Mouse (Mus musculus) heart, adult 9 months (tissue): ENCODE data around the gene Cybrd1.

Experiments used
- DNase-seq, 2 experiments: peaks; one replicate each; pipeline ENCODE4 v3.0.0; 2022; ENCODE audit warnings: low spot score in 2 of 2

The Cybrd1 gene

DNA sequence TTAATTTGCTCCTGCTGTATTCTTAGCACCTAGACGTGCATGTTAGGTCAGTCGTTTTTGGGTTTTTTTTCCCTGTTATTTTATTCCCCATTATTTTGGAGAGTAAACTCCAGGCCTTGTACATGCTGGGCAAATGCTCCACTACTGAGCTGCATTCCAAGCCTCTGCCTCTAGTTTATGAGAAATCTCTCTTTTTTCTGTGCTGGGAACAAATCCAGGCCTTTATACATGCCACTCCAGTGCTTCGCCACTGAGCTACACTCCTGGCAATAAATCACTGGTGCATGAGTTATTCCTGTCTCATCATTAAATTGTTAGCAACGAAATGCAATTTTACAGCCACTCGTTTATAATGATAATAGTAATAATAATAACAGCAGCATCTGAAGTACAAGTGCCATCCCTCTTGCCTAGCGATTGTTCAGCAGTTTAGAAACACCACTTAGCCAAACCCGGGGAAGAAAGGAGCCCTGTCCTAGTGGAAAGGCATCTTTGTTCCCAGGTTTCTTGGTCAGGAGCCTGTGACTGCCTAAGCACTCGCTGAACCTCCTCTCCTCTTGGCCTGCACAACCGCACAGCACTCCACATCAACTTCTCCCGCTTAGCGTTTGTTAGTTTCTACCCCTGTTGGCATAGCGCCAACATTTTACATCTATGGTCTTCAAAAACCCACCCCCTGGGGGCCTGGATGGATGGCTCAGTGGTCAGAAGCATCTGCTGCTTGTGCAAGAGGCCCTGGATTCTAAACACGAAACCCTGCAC, 4.7 kb downstream of the Cybrd1 start:
- DNase-seq: no peak

DNA sequence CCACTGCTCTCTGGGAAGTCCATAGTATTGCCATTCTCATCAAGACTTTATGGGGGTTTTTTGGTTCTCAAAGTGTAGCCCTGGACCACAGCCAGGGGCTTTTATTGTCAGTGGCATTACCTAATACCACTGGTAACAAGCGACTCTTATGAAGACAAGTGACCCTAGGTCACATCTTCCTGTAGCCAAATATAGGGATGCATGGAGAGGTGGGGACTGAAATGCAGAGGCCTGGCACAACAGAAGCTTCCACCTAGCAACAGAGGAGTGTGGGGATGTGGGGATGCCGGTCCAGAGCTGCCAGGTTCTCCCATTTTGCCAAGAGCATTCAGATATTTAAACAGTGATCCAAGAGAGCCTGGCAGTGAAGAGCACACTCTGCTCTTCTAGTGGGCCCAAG, 5.9 kb downstream of the Cybrd1 start:
- no peak for DNase-seq

DNA sequence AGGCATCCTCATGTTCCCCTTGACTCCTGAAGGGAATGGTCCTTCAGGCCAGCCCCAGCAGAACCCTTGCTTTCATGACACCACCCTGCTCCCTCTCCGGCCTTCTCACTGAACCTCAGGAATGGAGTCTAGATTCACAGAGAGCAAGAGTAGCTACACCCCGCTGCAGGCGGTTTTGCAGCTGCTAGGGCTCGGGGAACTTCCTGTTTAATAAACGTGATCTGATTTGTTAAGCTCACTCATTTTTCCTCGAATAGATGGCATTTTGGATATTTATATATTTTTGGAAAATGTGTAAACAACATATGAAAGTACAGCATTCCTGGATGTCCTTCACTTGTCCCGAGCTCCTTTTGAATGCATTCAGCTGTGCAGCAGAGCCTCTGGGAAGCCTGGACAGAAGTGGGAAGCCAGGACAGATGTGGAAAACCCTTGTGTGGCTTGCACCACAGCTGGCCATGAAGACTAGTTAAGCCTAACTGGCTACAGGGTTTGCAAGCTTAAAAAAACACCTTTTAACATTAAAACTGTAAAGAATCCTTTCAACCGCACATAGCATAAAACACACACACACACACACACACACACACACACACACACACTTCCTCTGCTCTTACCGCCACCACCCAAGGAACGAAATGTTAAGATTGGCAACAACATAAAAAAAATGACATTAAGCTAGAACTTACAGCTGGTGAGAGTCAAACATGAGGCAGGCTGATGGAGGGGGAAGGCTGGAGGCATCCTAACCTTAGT, 10.2 kb downstream of the Cybrd1 start:
- DNase-seq: no peak

DNA sequence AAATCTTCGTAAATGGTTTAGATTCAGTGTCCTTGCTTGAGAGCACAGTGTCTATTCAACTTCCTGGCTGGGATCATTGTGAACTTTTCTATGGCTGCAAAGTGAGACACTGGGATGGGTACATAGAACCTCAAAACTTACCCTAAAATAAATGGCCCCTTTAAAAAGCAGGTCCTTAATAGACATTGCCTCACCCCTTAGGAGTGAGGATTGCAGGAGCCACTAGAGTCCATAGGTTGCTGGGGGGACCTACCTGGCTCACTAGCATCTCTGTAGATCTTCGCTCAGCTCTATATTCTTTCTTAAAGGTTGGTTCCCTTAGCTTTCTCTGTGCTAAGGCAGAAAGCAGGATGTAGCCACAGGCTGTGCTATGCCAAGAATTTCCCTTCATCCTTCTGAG, 12.6 kb downstream of the Cybrd1 start:
- DNase-seq: no peak

DNA sequence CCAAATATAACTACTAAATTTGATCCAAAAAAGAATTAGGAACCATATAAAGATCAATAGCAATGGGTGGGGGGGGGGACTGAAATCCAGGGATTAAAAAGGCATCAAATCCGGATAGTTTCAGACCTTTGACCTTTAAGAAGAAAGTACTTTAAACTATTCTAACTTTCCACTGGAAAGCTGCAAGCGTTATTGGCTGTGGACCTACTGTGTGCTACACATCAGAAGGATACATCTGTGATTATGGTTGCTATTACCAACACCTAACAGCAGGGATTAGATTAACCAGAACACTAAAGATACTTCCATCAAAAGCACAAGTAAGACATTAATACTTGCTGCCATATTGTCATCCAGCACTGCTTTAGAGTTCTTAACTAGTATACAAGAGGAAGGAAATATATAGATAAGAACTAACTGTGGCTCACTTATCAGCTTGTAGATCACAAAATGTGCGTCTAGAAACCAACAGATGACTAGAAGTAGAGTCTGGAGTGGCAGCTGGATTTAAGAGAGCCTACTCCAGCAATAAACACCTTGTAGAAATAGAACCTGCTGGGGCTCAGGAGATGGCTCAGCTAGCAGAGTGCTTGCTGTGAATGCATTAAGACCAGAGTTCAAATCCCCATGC, 14.3 kb downstream of the Cybrd1 start:
- no peak for DNase-seq

DNA sequence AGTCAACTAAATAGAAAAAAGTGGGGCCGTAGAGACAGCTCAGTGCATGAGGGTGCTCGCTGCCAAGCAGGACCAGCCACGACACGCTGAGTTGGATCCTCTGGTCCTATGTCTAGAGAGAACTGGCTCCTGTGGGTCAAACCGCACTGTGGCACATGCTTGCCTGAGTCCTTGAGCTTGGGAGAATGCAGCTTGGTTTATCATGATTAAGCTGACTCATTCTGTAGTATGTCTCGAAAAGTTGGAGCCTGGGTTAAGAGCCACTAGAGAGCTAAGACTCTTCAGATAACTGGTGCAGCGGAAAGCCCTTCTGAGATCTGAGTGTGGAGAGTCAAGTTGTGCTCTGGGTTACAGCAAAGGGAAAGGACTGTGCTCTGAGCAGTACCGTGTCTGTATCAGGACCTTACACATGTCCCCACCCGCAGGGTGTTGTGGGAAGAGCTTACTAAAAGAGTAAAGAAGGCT, 16.4 kb downstream of the Cybrd1 start:
- no peak for DNase-seq

DNA sequence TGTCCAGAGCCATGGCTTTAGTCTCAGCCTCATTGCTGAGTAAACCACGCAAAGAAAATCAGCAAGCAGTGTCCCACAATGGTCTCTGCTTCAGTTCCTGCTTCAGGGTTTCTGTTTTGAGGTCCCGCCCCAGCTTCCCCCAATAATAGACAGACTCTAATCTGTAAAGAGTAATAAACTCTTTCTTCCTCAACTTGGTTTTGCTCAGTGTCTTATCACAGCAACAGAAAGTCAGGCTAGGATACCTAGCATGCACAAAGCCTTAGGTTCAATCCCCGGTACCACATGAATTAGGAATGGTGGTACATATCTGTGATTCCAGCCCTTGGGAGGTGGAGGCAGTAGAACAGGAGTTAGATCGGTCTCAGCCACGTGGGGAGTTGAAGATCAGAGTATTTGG, 17.1 kb downstream of the Cybrd1 start:
- DNase-seq: no peak

DNA sequence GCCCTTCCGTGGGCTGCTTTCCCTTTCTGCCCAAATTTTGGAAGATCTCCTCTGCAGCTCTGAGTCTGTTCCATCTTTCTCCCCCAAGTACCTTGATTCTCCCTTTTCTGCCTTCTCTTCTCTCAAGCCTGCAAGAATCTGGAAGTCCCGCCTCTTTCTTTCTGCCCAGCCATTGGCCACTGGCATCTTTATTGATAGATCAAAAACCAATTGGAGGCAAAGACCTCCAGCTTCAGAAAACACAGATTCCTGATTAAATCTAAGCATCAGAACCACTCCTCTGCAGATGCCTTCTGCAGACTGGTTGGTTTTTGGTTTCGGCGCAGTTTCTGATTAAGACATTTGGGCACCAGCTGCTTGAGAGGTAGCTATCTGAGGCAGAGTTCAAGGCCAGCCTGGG, 22.9 kb downstream of the Cybrd1 start:
- no peak for DNase-seq

DNA sequence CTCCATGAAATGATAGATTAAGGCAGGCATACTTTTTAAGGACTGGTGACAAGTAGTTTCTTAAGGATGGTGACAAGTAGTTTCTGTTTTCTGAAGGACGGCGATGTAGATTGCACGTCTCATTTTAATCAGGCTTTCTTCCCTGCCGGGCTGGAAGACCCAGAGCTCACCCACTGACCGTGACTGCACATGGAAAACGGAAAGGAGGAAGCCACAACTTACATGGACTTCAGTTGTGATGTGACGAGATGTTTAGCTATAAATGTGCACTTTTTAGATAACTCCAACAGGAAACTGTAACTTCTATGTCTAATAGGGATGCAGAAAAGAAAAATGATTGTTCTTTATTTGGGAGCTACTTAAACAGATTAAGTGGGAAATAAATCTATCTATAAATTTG, 24.7 kb downstream of the Cybrd1 start:
- no peak for DNase-seq

DNA sequence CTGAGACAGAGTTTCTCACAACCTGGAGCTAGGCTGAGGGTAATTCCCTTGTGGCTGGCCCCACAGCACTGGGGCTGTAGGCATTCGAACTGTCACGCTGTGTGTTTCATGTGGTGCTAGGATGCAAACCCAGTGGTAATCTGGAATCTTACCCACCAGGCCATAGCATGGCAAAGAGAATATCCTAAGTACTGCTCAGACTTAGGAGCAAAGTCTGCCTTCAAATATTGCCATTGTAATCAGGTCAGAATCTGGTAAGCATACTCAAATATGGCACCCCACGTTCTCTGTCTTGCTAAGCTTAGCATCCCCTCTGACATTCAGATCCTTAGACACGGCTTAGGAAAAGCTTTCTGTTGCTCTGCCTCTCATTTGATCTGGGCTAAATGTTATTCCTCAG, 28.1 kb downstream of the Cybrd1 start:
- DNase-seq: no peak

DNA sequence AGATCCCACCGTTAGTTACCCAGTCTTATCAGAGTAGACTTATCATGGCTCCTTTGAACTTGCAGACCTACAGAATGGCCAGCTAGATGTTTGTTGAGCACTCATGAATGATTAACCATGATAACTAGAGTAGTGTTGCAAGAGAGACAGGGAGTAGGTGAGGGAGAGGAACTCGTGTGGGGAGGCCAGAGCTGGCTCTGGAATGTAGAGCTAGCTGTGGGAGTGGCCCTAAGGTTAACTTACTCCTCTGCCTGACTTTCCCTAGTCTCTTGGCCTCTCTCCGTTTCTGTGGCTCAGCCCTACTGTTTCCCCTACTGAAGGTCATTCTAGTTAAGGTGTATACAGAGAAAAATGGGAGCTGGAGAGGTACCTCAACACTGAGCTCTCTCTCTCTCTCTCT, 28.5 kb downstream of the Cybrd1 start:
- no peak for DNase-seq

DNA sequence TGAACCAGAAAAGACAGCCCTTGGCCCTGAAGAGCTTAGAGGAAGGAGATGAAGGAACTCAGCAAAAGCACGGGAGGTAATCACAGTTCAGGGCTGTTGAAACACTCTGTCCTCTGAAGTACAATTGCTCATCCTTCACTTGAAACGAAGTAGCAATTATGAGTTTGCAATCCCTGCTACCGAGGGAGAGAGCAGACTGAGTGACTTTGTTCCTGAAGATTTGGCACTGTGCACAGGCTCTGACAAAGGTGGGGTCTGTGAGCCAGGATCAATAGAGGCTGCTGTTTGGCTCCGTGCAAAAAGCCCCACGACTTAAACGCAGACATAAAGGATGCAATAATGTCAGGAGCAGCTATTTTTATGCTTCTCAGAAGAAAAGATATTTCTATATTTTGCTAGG, 30.1 kb downstream of the Cybrd1 start:
- no peak for DNase-seq

DNA sequence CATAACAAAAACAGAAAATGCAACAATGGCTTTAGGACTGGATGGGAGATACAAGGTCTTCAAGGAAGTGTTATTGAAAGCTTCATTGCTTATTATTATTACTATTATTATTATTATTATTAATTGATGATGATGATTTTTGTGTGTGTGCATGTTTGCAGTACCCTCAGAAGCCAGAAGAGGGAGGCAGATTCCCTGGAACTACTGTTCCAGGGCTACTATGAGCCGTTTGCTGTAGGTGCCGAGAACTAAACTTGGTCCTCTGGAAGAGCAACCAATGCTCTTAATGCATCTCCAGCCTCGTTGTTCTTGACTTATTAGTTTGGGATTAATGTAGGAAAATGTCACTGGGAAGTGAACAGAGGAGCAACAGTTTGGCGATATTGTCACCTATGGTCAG, 34.4 kb downstream of the Cybrd1 start:
- DNase-seq: no peak

DNA sequence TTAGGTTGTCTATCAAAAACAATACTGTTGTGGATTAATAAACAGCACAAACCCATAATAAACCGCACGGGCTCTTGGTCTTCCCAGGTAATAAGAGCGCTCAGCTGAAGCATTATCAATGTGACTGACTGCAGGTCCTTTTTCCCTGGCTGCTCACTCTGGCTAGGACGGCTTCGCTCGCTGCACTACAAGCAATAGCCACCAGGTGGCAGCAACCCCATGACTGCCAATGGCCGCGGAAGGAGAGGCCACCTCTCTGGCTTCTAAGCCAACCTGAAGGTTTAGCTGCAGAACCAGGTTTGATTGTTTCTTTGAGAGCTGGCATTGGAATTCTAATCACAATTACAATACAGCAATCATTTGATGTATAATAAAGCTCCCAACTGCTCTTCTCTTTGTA, 37.8 kb downstream of the Cybrd1 start:
- peak; percentile 27 to 52 for DNase-seq

DNA sequence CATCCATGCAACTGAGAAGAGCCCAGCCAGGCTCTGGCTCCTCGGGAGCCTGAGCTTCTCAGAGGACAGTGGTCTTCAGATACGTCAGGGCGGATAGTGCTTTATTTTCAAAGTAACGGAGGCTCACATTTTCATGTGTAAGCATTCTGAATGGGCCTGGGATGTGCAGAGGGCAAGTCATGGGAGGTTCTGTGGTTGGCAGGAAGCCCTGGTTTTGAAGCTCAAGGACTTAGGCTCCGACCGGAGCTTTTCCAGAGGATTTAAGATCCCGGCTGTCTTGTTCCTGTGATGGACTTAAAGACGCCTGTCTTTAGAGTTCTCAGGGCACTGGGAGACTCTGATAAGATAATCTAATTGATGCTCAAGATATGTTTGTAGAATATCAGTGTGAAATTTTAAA, 38.7 kb downstream of the Cybrd1 start:
- DNase-seq: no peak

DNA sequence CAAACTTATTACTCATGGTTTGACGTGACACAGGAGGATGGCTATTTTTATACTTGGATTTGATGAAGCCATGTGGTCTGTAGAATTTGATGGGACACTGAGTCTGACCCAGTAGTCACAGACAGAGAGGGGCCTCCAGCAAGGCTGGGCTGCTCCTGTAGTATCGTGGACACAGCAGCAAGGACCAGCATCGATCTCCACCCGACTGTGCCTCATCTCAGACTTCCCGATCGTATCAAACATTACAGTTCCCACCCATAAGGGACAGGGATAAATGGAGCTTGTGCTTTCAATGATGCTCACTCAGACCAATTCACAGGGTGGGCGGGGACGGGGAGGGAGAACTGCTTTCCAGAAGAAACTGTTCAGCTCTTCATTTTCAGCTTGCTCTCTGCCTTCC, 40.2 kb downstream of the Cybrd1 start:
- DNase-seq: no peak

DNA sequence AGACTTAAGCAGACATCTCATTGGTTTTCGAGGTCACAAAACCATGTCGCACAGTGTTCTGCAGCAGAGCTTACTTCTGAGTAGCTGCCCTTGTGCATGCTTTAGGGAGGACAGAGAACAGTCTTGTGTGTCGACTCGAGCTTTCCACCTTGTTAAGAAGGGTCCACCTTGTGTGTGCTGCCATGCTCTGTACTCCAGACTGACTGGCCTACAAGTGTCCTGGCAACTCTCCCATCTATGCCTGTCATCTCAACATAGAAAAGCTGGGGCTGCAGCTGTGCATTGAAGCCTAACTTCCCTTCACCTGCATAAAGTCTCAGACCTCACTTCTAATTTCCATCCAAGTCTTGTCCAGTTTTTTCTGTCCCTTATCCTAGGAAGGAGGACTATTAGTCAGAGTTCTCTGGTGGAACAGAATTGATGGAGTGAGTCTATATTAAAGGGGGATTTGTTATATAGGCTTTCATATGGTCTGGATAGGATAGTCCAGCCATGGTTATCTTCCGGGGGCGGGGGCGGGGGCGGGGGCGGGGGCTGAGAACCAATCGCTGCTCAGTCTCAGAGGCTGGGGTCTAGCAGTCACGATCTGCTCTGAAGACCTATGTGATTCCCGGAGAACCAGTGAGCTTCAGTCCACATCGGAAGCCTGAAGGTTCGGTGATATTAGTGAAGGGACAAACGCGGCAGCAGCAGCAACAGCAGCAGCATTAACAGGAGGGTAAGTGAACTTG, 42.0 kb downstream of the Cybrd1 start:
- no peak for DNase-seq

DNA sequence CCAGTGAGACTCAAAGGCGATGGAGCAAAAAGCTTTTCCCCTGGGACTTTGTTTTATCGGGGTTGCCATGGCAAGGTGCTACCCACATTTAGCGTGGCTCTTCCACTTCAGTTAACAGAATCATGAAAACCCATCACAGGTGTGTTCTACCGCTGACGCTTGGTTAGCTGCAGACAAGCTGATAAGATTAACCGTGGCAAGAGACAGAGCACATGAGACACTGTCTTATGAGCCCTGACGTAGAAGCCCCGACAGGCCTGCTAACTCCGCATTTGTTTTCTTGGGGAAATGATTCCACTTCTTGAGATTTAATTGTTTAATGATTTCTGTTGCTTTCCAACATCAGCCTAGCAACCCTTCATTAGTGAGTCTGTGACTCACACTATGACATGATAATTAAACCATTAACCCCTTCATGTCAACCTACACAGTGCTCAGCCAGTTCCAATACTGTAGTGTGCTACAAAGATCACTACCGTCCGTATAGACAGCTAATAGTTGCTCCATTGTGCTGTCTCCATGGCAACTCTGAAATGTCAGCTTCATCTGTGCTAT, 42.7 kb downstream of the Cybrd1 start:
- DNase-seq: no peak

DNA sequence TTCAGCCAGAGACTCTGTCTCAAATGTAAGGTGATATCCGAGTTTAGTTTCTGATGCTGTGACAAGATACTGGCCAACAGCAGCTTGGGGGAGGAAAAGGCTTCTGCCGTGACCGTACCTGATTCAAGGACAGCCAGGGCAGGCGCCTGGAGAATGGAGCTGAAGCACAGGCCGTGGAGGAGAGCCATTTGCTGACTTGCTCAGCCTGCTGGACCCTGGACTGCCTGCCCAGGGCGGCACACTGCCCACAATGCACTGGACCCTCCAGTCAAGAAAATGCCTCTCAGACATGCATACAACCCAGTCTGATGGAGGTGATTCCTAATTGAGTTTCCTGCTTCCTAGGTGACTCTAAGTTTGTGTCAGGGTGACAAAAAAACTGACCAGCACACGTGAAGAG, 43.8 kb downstream of the Cybrd1 start:
- DNase-seq: no peak

DNA sequence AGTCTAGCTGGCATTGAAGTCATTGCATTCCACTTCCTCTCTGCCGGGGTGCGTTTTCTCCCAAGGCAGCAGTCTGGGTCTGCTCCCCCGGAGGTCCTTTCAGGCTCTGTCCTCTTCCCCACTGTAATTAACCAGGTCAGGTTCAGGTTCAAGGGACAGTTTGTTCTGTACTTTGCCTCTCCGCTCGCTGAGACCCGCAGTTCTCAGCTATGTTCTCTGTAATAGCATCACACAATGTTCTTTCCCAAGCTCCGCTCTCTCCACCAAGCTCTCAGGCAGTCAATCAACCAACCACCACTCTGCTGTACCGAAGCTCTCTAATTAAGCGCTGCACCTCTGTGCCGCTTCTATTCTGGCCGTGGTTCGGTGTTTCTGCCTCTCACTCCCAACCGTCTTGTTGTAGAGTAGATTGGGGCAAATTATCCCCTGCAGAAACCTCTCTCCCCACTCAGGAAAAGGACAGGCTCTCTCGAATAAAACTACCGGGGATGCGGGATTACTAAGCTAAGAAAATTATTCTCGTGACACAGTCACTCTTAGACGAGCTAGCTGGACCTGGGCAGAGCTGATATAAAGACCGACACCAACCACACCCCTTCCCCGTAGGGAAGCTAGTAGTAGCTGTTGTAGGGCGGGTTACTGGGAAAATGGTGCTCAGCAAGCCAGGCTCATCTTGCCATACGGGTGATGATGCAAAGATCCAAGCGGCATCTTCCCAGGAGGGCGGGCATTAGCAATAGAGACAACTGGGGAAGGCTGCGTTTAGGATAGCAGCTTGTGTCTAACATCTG, 45.3 kb downstream of the Cybrd1 start:
- no peak for DNase-seq

DNA sequence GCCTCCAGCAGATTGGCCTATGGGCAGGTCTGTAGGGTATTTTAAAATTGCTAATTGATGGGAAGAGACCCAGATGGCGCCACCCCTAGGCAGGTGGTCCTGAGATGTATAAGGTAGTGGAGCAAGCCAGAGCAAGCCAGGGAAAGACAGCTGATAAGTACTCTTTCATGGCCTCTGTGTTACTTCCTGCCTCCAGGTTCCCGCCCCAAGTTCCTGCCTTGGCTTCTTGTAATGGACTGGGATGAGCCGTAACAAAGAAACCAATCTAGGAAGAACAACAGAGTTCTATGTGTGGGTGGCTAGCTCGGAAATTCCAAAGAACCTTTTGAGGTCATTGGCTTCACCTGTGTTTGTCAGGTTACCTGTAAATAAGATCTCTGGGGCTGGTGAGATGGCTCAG, 49.5 kb downstream of the Cybrd1 start:
- no peak for DNase-seq
